Mouse (Mus musculus): ENCODE results near the gene Cts3. TPM values are rescaled to one million over a fixed set of nuclear protein-coding genes. Genes with fewer than 3 reads are reported as not detected.

The Cts3 gene
- total RNA-seq (2023), result not detected

DNA sequence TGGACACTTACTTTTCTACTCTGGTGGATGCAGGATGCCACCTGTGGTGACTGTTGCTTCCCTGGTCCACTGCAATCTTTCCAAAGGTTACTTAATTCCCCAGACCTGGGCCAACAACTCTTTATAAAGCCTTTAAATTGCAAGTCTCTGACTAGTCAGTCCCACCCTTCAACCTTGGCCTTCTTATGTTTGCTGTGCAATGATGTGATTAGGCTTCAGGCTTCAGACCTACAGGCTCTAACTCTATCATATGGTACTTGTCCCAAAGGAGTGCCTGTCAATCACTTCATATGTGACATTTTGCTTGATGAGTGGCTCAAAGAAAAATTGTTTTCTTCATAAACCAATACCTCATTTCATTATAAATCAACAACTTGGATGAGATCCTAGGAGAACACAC, at the start of gene Cts3:
Gene Cts3, minus strand, starts transcription at position 101 of the 400 bp plus-strand sequence.

DNA sequence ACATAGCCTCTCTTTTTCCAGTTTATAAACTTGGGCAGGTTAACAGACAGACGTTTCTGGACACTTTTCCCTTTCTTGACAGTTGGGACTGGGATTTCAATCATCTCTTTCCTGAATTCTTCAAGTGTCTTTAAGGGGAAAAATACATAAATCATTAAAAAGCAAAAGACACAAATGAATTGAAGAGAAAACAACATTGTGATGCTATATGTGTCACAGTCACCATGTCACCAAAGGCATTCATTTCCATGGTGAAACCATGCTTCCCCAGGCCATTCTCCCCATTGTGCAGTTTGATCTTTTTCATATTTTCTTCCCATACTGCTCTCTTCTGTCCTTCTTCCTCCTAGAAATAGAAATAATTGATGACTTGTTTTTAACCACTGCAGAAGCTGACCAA, 1.9 kb downstream of the Cts3 start, which contains the start of gene Gm49352:
Gene Gm49352, minus strand, starts transcription at position 101 of the 400 bp plus-strand sequence.

DNA sequence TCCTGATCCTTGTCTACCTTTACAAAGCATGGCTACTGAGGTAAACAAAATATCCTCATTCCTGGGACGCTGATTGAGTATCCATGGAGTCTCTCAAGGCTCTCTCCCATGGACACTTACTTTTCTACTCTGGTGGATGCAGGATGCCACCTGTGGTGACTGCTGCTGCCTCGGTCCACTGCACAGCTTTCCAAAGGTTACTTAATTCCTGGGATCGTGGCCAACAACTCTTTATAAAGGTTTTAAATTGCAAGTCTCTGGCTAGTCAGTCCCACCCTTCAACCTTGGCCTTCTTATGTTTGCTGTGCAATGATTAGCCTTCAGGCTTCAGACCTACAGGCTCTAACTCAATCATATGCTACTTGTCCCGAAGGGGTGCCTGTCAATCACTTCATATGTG, 28.3 kb downstream of the Cts3 start, which contains the start of gene Ctsm:
Gene Ctsm, minus strand, starts transcription at position 209 of the 400 bp plus-strand sequence.

Other genes starting within 250 kb of the Cts3 start
- not detected for gene Cts7, start 211.9 kb downstream of the Cts3 start, total RNA-seq (2023)
- gene Ctsm, start 28.3 kb downstream of the Cts3 start, total RNA-seq (2023), result not detected
- gene Gm49352, start 2.0 kb downstream of the Cts3 start, total RNA-seq (2023), result not detected